Mouse (Mus musculus) hindbrain, embryonic 12.5 days (tissue): ENCODE measurements at regions not wholly inside any gene's neighbourhood (a gene's known extent, or its start where the extent isn't known, plus 50 kb on each side); places are given as distances from the start of the nearest gene placed in this dataset.

ENCODE experiments used
- ATAC-seq: fragments of 200-750 bp; cut with Nextera tagmentation; 2 replicates; pipeline ENCODE4 v1.8.0; 2017; ENCODE audit warnings: moderate TSS enrichment; ENCODE audit not compliant: low FRiP score
- H3K27ac ChIP-seq: fragments of 300-500 bp; sonication (generic); 2 replicates; pipeline ENCODE4 v1.5.1; 2016; ENCODE audit warnings: mild to moderate bottlenecking
- H3K27me3 ChIP-seq: fragments of 300-500 bp; sonication (generic); 2 replicates; pipeline ENCODE4 v1.6.1; 2016; ENCODE audit warnings: mild to moderate bottlenecking
- H3K36me3 ChIP-seq: fragments of 300-500 bp; sonication (generic); 2 replicates; pipeline ENCODE4 v1.6.1; 2016; ENCODE audit warnings: mild to moderate bottlenecking
- H3K4me1 ChIP-seq: fragments of 300-500 bp; sonication (generic); 2 replicates; pipeline ENCODE4 v1.6.1; 2016
- H3K4me2 ChIP-seq: fragments of 300-500 bp; sonication (generic); replicated peaks from 2 replicates; pipeline ENCODE4 v1.6.1; 2016; ENCODE audit warnings: mild to moderate bottlenecking
- H3K4me3 ChIP-seq: fragments of 300-500 bp; sonication (generic); 2 replicates; pipeline ENCODE4 v1.5.1; 2016; ENCODE audit warnings: mild to moderate bottlenecking
- H3K9ac ChIP-seq: fragments of 300-500 bp; sonication (generic); 2 replicates; pipeline ENCODE4 v1.6.1; 2016; ENCODE audit warnings: mild to moderate bottlenecking, moderate library complexity
- H3K9me3 ChIP-seq: fragments of 300-500 bp; sonication (generic); replicated peaks from 2 replicates; pipeline ENCODE4 v1.6.1; 2016; ENCODE audit warnings: mild to moderate bottlenecking
- WGBS: fragments of 180-500 bp; shearing (Covaris S2); methylation state at CpG from one replicate; pipeline ENCODE4 v1.1.7; 2016; 5-methylcytosine and 5-hydroxymethylcytosine counted together

- 91% methylated on average over 5 of the region's 5 CpGs for WGBS
Observed at GRCm38 (mm10) chr17:66266803-66267202, 143.5 kb downstream of the Ddx11 start.

GRCm38 (mm10) chr17:66267831-66268230, 144.5 kb downstream of the Ddx11 start:
- no peak for ATAC-seq
- Histone ChIP-seq H3K4me1 (peaks cover 14% of the 10 kb centered on the region), H3K9me3 (no peaks in the 10 kb centered on the region), H3K27me3 (0 out of 2 replicates have a peak, but pooled peaks cover 2% of the 10 kb centered on the region), H3K4me3 (no peak overlapping the region), H3K9ac (no peak overlapping the region), H3K27ac (no peak overlapping the region), H3K4me2 (no peak overlapping the region), H3K36me3 (no peaks in the 10 kb centered on the region)
- 59% methylated on average over 6 of the region's 6 CpGs for WGBS

More at GRCm38 (mm10) chr17:66266803-66267202, 143.5 kb downstream of the Ddx11 start:
- Histone ChIP-seq H3K9ac (no peak overlapping the region), H3K4me2 (no peak overlapping the region), H3K9me3 (no peaks in the 10 kb centered on the region), H3K27me3 (0 out of 2 replicates have a peak, but pooled peaks cover 2% of the 10 kb centered on the region), H3K4me1 (peaks cover 12% of the 10 kb centered on the region), H3K4me3 (no peak overlapping the region), H3K36me3 (no peaks in the 10 kb centered on the region), H3K27ac (no peak overlapping the region)
- ATAC-seq = no peak

- ATAC-seq = no peak
- H3K9ac ChIP-seq = no peak overlapping the region
- no peaks in the 10 kb centered on the region for H3K9me3 ChIP-seq
- 79% methylated on average over 6 of the region's 6 CpGs for WGBS
- peaks cover 14% of the 10 kb centered on the region for H3K4me1 ChIP-seq
- H3K27me3 ChIP-seq = 0 out of 2 replicates have a peak, but pooled peaks cover 2% of the 10 kb centered on the region
- H3K27ac ChIP-seq = no peak overlapping the region
- H3K4me2 ChIP-seq = no peak overlapping the region
- H3K36me3 ChIP-seq = no peaks in the 10 kb centered on the region
- H3K4me3 ChIP-seq = no peak overlapping the region
Observed at GRCm38 (mm10) chr17:66269567-66269966, 146.2 kb downstream of the Ddx11 start.

DNA sequence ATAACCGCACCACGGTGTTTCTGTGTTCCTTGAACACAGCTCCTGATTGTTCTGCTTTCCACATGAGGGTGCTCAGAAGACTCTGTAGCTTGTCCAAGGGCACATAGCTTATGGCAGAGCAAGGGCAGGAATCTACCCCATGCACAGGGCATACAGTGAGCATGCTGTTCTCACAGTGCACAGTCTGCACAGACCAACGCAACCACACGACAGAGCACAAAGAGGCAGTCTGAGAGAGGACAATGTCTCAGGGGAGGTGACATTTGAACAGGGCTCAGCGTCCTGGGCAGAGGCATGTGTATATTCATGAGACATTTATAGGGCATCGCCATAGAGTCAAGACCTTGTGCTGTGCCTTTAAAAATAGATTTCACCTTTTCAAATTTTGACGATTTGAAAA, 148.6 kb downstream of the Ddx11 start:
- H3K9ac ChIP-seq = no peak overlapping the region
- H3K4me3 ChIP-seq = no peak overlapping the region
- no peaks in the 10 kb centered on the region for H3K36me3 ChIP-seq
- peaks cover 11% of the 10 kb centered on the region for H3K4me1 ChIP-seq
- no peak overlapping the region for H3K27ac ChIP-seq
- H3K4me2 ChIP-seq = no peak overlapping the region
- ATAC-seq = no peak
- no peaks in the 10 kb centered on the region for H3K9me3 ChIP-seq
- 67% methylated on average over 7 of the region's 7 CpGs for WGBS
- 0 out of 2 replicates have a peak, but pooled peaks cover 2% of the 10 kb centered on the region for H3K27me3 ChIP-seq

DNA sequence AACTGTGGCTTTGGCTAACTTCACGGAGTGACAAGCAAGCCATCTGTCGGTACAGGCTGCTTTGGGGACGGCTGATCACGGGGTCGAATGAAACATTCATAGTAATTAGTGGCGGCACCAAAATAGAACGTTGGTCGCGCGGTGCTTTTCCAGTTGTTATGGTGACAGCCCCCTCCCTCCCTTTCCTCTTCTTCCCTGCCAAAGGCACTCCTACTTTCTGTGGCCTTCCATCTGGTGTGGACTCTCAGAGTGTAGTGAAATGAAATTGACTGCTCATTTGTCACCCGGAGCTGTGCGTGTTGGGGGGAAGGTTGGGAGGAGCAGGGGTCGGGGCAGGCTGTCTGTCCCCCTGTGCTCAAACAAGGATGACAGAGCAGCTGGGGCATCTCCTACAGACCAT, 153.5 kb downstream of the Ddx11 start:
- H3K4me1 ChIP-seq = peaks cover 23% of the 10 kb centered on the region
- no peaks in the 10 kb centered on the region for H3K9me3 ChIP-seq
- 30% methylated on average over 13 of the region's 13 CpGs for WGBS
- H3K36me3 ChIP-seq = no peaks in the 10 kb centered on the region
- H3K4me2 ChIP-seq = peak overlapping the region; percentile 14; the same call in 1 of the 2 replicates
- peak overlapping the region; percentile 60 for H3K27ac ChIP-seq
- H3K9ac ChIP-seq = no peak overlapping the region
- ATAC-seq = peak; percentile 90
- no peak overlapping the region for H3K4me3 ChIP-seq
- no peaks in the 10 kb centered on the region for H3K27me3 ChIP-seq

DNA sequence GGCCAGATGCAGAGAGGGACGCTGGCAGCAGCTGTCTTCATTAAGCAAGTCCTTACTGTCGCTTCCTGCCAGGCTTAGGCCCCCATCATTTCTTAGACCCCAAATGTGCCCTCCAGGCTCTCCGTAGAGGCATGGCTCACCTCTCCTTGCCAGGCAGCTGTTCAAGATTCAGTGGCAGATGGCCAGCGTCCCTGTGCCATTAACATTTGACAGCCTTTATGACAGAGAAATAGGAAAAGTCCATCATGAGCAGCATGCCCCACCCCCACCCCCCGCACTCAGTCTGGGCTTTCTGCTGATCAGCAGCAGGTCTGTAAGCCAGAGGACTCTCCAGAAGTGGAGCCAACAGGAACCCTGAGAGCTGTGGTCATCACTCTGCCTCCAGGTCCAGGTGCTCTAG, 154.7 kb downstream of the Ddx11 start:
- peak; percentile 55 for ATAC-seq
- Histone ChIP-seq H3K4me1 (peaks cover 20% of the 10 kb centered on the region), H3K9me3 (no peaks in the 10 kb centered on the region), H3K4me2 (no peak overlapping the region), H3K4me3 (no peak overlapping the region), H3K27me3 (no peaks in the 10 kb centered on the region), H3K27ac (peak overlapping the region; percentile 60; the same call in 1 of the 2 replicates), H3K9ac (no peak overlapping the region), H3K36me3 (no peaks in the 10 kb centered on the region)
- WGBS = 68% methylated on average over 5 of the region's 5 CpGs

GRCm38 (mm10) chr17:66285295-66285694, 162.0 kb downstream of the Ddx11 start:
- Histone ChIP-seq H3K36me3 (no peaks in the 10 kb centered on the region), H3K9ac (no peak overlapping the region), H3K9me3 (no peaks in the 10 kb centered on the region), H3K27ac (no peak overlapping the region), H3K4me2 (no peak overlapping the region), H3K27me3 (no peaks in the 10 kb centered on the region), H3K4me3 (no peak overlapping the region), H3K4me1 (no peaks in the 10 kb centered on the region)
- no peak for ATAC-seq
- 91% methylated on average over 10 of the region's 10 CpGs for WGBS
